Mouse (Mus musculus): ENCODE data around the gene Themis3. TPM values are rescaled to one million over a fixed set of nuclear protein-coding genes. Genes with fewer than 3 reads are reported as not detected.

Themis3 gene
- polyA plus RNA-seq, 1 experiment from 2014 or later = 0.76 TPM

GRCm38 (mm10) chr17:66571860-66572676, 22.4 kb downstream of the Themis3 start:
- Histone ChIP-seq H3K4me2 (ENCODE audit: low read length) (no peak overlapping the region), H3K4me3 (ENCODE audit: low read depth, low read length) (no peak overlapping the region), H3K27me3 (replicated peaks; ENCODE audit: control insufficient read depth, insufficient read depth, low read length) (no peaks in the 10 kb centered on the region), H3K9ac (ENCODE audit: low read length) (no peak overlapping the region), H3K27ac (ENCODE audit: low read depth) (no peak overlapping the region), H3K4me1 (replicated peaks; ENCODE audit: control insufficient read depth, insufficient read depth, low read length) (no peaks in the 10 kb centered on the region), H3K9me3 (ENCODE audit: control insufficient read depth, low read length) (no peaks in the 10 kb centered on the region), H3K36me3 (ENCODE audit: control insufficient read depth, insufficient read depth, low read length) (no peaks in the 10 kb centered on the region)
- 74% methylated on average over 11 of the region's 11 CpGs for WGBS
- no peak for DNase-seq (ENCODE audit: low spot score)
- ATAC-seq (replicated peaks; ENCODE audit: low FRiP score, low TSS enrichment, low read depth) = no peak

- no peaks in the 10 kb centered on the region; the same call in 1 of the 2 replicates for H3K9me3 ChIP-seq (ENCODE audit: control insufficient read depth, low read length)
- no peaks in the 10 kb centered on the region for H3K27me3 ChIP-seq (replicated peaks; ENCODE audit: control insufficient read depth, insufficient read depth, low read length)
- no peak for DNase-seq (ENCODE audit: low spot score)
- no peak for ATAC-seq (replicated peaks; ENCODE audit: low FRiP score, low TSS enrichment, low read depth)
- H3K9ac ChIP-seq (ENCODE audit: low read length) = no peak overlapping the region
- H3K27ac ChIP-seq (ENCODE audit: low read depth) = no peak overlapping the region; the same call in 1 of the 2 replicates
- WGBS = 49% methylated on average over 7 of the region's 7 CpGs
- no peaks in the 10 kb centered on the region for H3K4me1 ChIP-seq (replicated peaks; ENCODE audit: control insufficient read depth, insufficient read depth, low read length)
- H3K36me3 ChIP-seq (ENCODE audit: control insufficient read depth, insufficient read depth, low read length) = no peaks in the 10 kb centered on the region
- no peak overlapping the region for H3K4me2 ChIP-seq (ENCODE audit: low read length)
- H3K4me3 ChIP-seq (ENCODE audit: low read depth, low read length) = no peak overlapping the region
Measured at GRCm38 (mm10) chr17:66564213-66564612, 30.2 kb downstream of the Themis3 start.

GRCm38 (mm10) chr17:66563551-66563950, 30.9 kb downstream of the Themis3 start:
- Histone ChIP-seq H3K4me2 (ENCODE audit: low read length) (no peak overlapping the region), H3K27ac (ENCODE audit: low read depth) (no peak overlapping the region), H3K4me3 (ENCODE audit: low read depth, low read length) (no peak overlapping the region), H3K9me3 (ENCODE audit: control insufficient read depth, low read length) (no peaks in the 10 kb centered on the region; the same call in 1 of the 2 replicates), H3K4me1 (replicated peaks; ENCODE audit: control insufficient read depth, insufficient read depth, low read length) (no peaks in the 10 kb centered on the region), H3K9ac (ENCODE audit: low read length) (no peak overlapping the region), H3K27me3 (replicated peaks; ENCODE audit: control insufficient read depth, insufficient read depth, low read length) (no peaks in the 10 kb centered on the region), H3K36me3 (ENCODE audit: control insufficient read depth, insufficient read depth, low read length) (no peaks in the 10 kb centered on the region)
- WGBS = 76% methylated on average over 1 of the region's 1 CpGs
- no peak for ATAC-seq (replicated peaks; ENCODE audit: low FRiP score, low TSS enrichment, low read depth)
- no peak for DNase-seq (ENCODE audit: low spot score)

- Histone ChIP-seq H3K9ac (ENCODE audit: low read length) (no peak overlapping the region), H3K27me3 (replicated peaks; ENCODE audit: control insufficient read depth, insufficient read depth, low read length) (no peaks in the 10 kb centered on the region), H3K4me1 (replicated peaks; ENCODE audit: control insufficient read depth, insufficient read depth, low read length) (no peaks in the 10 kb centered on the region), H3K27ac (ENCODE audit: low read depth) (no peak overlapping the region), H3K9me3 (ENCODE audit: control insufficient read depth, low read length) (no peaks in the 10 kb centered on the region; the same call in 1 of the 2 replicates), H3K36me3 (ENCODE audit: control insufficient read depth, insufficient read depth, low read length) (no peaks in the 10 kb centered on the region), H3K4me3 (ENCODE audit: low read depth, low read length) (no peak overlapping the region), H3K4me2 (ENCODE audit: low read length) (no peak overlapping the region)
- no peak for ATAC-seq (replicated peaks; ENCODE audit: low FRiP score, low TSS enrichment, low read depth)
- 56% methylated on average over 2 of the region's 2 CpGs for WGBS
- no peak for DNase-seq (ENCODE audit: low spot score)
Measured at GRCm38 (mm10) chr17:66561380-66561779, 33.0 kb downstream of the Themis3 start.

- WGBS = 70% methylated on average over 17 of the region's 17 CpGs
- ATAC-seq (replicated peaks; ENCODE audit: low FRiP score, low TSS enrichment, low read depth) = no peak
- H3K36me3 ChIP-seq (ENCODE audit: control insufficient read depth, insufficient read depth, low read length) = no peaks in the 10 kb centered on the region
- no peaks in the 10 kb centered on the region for H3K27me3 ChIP-seq (replicated peaks; ENCODE audit: control insufficient read depth, insufficient read depth, low read length)
- no peak overlapping the region for H3K27ac ChIP-seq (ENCODE audit: low read depth)
- H3K4me3 ChIP-seq (ENCODE audit: low read depth, low read length) = no peak overlapping the region
- H3K9ac ChIP-seq (ENCODE audit: low read length) = no peak overlapping the region
- DNase-seq (ENCODE audit: low spot score) = no peak
- H3K9me3 ChIP-seq (ENCODE audit: control insufficient read depth, low read length) = no peaks in the 10 kb centered on the region
- no peak overlapping the region for H3K4me2 ChIP-seq (ENCODE audit: low read length)
- no peaks in the 10 kb centered on the region for H3K4me1 ChIP-seq (replicated peaks; ENCODE audit: control insufficient read depth, insufficient read depth, low read length)
Measured at GRCm38 (mm10) chr17:66558404-66559317, 35.8 kb downstream of the Themis3 start.

GRCm38 (mm10) chr17:66552690-66553089, 41.7 kb downstream of the Themis3 start:
- no peak for ATAC-seq (replicated peaks; ENCODE audit: low FRiP score, low TSS enrichment, low read depth)
- Histone ChIP-seq H3K4me1 (replicated peaks; ENCODE audit: control insufficient read depth, insufficient read depth, low read length) (no peaks in the 10 kb centered on the region), H3K27me3 (replicated peaks; ENCODE audit: control insufficient read depth, insufficient read depth, low read length) (no peaks in the 10 kb centered on the region)

GRCm38 (mm10) chr17:66550486-66550885, 43.9 kb downstream of the Themis3 start:
- ATAC-seq (replicated peaks; ENCODE audit: low FRiP score, low TSS enrichment, low read depth) = no peak
- 91% methylated on average over 5 of the region's 5 CpGs for WGBS
- Histone ChIP-seq H3K9ac (ENCODE audit: low read length) (no peak overlapping the region), H3K4me2 (ENCODE audit: low read length) (no peak overlapping the region), H3K36me3 (ENCODE audit: control insufficient read depth, insufficient read depth, low read length) (no peaks in the 10 kb centered on the region), H3K27ac (ENCODE audit: low read depth) (no peak overlapping the region), H3K9me3 (ENCODE audit: control insufficient read depth, low read length) (peaks cover 4% of the 10 kb centered on the region; the same call in 1 of the 2 replicates), H3K4me3 (ENCODE audit: low read depth, low read length) (no peak overlapping the region), H3K4me1 (replicated peaks; ENCODE audit: control insufficient read depth, insufficient read depth, low read length) (no peaks in the 10 kb centered on the region), H3K27me3 (replicated peaks; ENCODE audit: control insufficient read depth, insufficient read depth, low read length) (no peaks in the 10 kb centered on the region)
- no peak for DNase-seq (ENCODE audit: low spot score)

More at GRCm38 (mm10) chr17:66552690-66553089, 41.7 kb downstream of the Themis3 start:
- no peak for DNase-seq (ENCODE audit: low spot score)
- no peak overlapping the region for H3K9ac ChIP-seq (ENCODE audit: low read length)
- no peak overlapping the region for H3K4me3 ChIP-seq (ENCODE audit: low read depth, low read length)
- H3K27ac ChIP-seq (ENCODE audit: low read depth) = no peak overlapping the region
- no peak overlapping the region for H3K4me2 ChIP-seq (ENCODE audit: low read length)
- 81% methylated on average over 4 of the region's 4 CpGs for WGBS
- no peaks in the 10 kb centered on the region for H3K36me3 ChIP-seq (ENCODE audit: control insufficient read depth, insufficient read depth, low read length)
- H3K9me3 ChIP-seq (ENCODE audit: control insufficient read depth, low read length) = peaks cover 4% of the 10 kb centered on the region; the same call in 1 of the 2 replicates

GRCm38 (mm10) chr17:66532285-66532684, 62.1 kb downstream of the Themis3 start:
- ATAC-seq (replicated peaks; ENCODE audit: low FRiP score, low TSS enrichment, low read depth) = no peak
- Histone ChIP-seq H3K36me3 (ENCODE audit: control insufficient read depth, insufficient read depth, low read length) (no peaks in the 10 kb centered on the region), H3K27me3 (replicated peaks; ENCODE audit: control insufficient read depth, insufficient read depth, low read length) (no peaks in the 10 kb centered on the region), H3K4me1 (replicated peaks; ENCODE audit: control insufficient read depth, insufficient read depth, low read length) (no peaks in the 10 kb centered on the region), H3K27ac (ENCODE audit: low read depth) (no peak overlapping the region), H3K9ac (ENCODE audit: low read length) (no peak overlapping the region), H3K4me3 (ENCODE audit: low read depth, low read length) (no peak overlapping the region), H3K4me2 (ENCODE audit: low read length) (no peak overlapping the region), H3K9me3 (ENCODE audit: control insufficient read depth, low read length) (peaks cover 7% of the 10 kb centered on the region; the same call in 1 of the 2 replicates)
- WGBS = 95% methylated on average over 1 of the region's 1 CpGs
- DNase-seq (ENCODE audit: low spot score) = no peak
